Mouse (Mus musculus) activated CD4-positive, CD25-positive, alpha-beta regulatory T cell, adult 9 weeks (primary cell): ENCODE results near the gene Gm5916. TPM values are rescaled to one million over a fixed set of nuclear protein-coding genes. Genes with fewer than 3 reads are reported as not detected.

Experiments used
- polyA plus RNA-seq: library from polyadenylated mRNA; unstranded; fragments of 100-300 nt; shearing (Covaris generic); gene quantifications from one replicate; pipeline ENCODE4 v1.2.1, GENCODE M21; 2017

The Gm5916 gene
- not detected for polyA plus RNA-seq

DNA sequence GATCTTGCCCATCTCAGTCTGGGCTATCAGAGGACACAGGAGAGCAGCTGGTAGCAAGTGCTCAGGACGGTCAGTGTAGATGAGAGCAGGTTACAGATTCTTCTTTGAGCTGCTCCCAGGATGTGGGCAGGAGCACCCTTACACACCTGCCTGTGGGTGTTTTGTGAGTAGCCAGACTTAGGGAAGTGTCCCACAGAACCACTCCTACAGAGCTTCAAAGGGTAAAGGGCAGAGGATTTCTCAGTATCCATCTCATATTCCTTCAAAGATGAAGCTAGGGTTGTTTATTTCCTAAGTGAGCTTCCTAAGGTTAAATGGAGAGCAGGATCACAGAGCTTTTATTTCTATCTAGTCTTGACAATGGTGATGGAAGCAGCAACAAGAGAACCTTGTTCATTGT, at the start of gene Gm5916:
Gene Gm5916, minus strand, starts transcription at position 101 of the 400 bp plus-strand sequence.

Other genes with a start within 250 kb of the Gm5916 start
- not detected for gene 9230113P08Rik, start 220.4 kb downstream of the Gm5916 start, polyA plus RNA-seq